Mouse (Mus musculus): ENCODE data around the gene A530084C06Rik. TPM values are rescaled to one million over a fixed set of nuclear protein-coding genes. Genes with fewer than 3 reads are reported as not detected.
A peak's percentile ranks its signal among the peaks of the same experiment; 100 is the strongest.

The A530084C06Rik gene
- polyA plus RNA-seq, 1 experiment from 2014 or later: not detected

- no peaks in the 10 kb centered on the region for H3K36me3 ChIP-seq (ENCODE audit: control insufficient read depth, insufficient read depth, low read length)
- no peak overlapping the region for H3K27ac ChIP-seq (ENCODE audit: low read length)
- WGBS: 82% methylated on average over 10 of the region's 10 CpGs
- no peaks in the 10 kb centered on the region for H3K9me3 ChIP-seq (ENCODE audit: control insufficient read depth, low read length)
- H3K9ac ChIP-seq (ENCODE audit: low read length): no peak overlapping the region
- H3K4me3 ChIP-seq (ENCODE audit: low read length): no peak overlapping the region
- H3K4me1 ChIP-seq (replicated peaks; ENCODE audit: control insufficient read depth, insufficient read depth, low read length): no peaks in the 10 kb centered on the region
- ATAC-seq (ENCODE audit: low read depth): no peak
- no peaks in the 10 kb centered on the region for H3K27me3 ChIP-seq (ENCODE audit: control insufficient read depth, insufficient read depth, low read depth, low read length)
- H3K4me2 ChIP-seq (ENCODE audit: low read depth, low read length): no peak overlapping the region
Measured at GRCm38 (mm10) chr13:31572806-31573508, 13.8 kb upstream of the A530084C06Rik start.

DNA sequence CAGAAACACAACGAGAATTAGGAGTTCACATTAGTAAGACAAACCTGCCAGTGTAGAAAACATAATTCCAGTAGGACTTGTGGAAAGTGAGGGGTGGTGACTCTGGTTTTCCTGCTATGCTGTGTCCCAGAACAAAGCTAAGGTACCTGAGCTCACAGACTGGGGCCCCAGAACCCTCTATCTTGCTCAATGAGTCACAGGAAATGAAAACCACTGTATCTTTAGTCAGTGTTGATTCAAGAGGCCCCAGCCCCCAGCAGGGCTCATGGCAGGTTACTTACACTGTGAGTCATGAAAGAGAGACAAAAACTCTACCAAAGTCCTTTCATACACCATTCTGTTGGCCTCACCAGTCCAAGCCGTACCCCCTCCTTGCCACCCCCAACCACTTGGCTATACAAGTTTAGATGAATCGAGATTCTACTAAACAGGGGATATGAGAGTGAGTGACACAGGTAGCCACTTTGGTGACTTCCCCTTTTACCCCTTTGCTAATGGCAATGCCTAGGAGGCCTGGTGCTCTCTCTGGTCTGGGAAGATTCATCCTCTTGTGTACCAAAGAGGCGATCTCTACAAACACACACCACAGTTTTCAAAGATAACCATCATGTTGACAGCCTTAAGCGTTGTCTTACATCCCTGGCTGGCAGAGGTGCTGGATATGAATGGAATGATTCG lies 8.6 kb upstream of the A530084C06Rik start:
- WGBS: 67% methylated on average over 6 of the region's 6 CpGs
- H3K27me3 ChIP-seq (ENCODE audit: control insufficient read depth, insufficient read depth, low read depth, low read length): peaks cover 9% of the 10 kb centered on the region
- H3K27ac ChIP-seq (ENCODE audit: low read length): no peak overlapping the region
- H3K36me3 ChIP-seq (ENCODE audit: control insufficient read depth, insufficient read depth, low read length): no peaks in the 10 kb centered on the region
- 0 out of 2 replicates have a peak, but pooled peaks have one; percentile 26 for ATAC-seq (ENCODE audit: low read depth)
- peaks cover 8% of the 10 kb centered on the region; the same call in 1 of the 2 replicates for H3K4me1 ChIP-seq (replicated peaks; ENCODE audit: control insufficient read depth, insufficient read depth, low read length)
- no peaks in the 10 kb centered on the region for H3K9me3 ChIP-seq (ENCODE audit: control insufficient read depth, low read length)
- H3K4me3 ChIP-seq (ENCODE audit: low read length): no peak overlapping the region
- no peak overlapping the region for H3K9ac ChIP-seq (ENCODE audit: low read length)
- no peak overlapping the region for H3K4me2 ChIP-seq (ENCODE audit: low read depth, low read length)

DNA sequence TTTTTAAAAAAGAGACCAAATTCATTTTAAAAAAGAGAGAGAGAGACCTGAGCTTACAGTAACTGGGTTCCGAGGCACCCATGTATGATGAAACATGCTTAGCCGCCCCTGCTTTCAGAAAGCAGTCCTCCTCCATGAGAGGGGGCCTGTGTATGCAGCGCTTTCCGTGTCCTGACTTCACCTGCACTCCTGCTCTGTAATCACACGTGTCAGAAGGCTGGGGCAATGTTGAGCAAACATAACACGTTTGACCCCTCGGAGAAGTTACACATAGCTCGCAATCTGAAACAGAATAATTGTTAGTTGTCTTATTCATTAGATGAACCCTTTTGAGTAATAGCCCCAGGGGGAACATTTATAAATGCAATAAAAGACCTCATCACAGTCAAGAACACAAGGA lies 8.0 kb upstream of the A530084C06Rik start:
- Histone ChIP-seq H3K4me1 (replicated peaks; ENCODE audit: control insufficient read depth, insufficient read depth, low read length) (peaks cover 8% of the 10 kb centered on the region; the same call in 1 of the 2 replicates), H3K4me3 (ENCODE audit: low read length) (no peak overlapping the region), H3K9me3 (ENCODE audit: control insufficient read depth, low read length) (no peaks in the 10 kb centered on the region), H3K27ac (ENCODE audit: low read length) (no peak overlapping the region), H3K27me3 (ENCODE audit: control insufficient read depth, insufficient read depth, low read depth, low read length) (peaks cover 15% of the 10 kb centered on the region), H3K4me2 (ENCODE audit: low read depth, low read length) (no peak overlapping the region), H3K36me3 (ENCODE audit: control insufficient read depth, insufficient read depth, low read length) (no peaks in the 10 kb centered on the region), H3K9ac (ENCODE audit: low read length) (no peak overlapping the region)
- 54% methylated on average over 8 of the region's 8 CpGs for WGBS
- no peak for ATAC-seq (ENCODE audit: low read depth)

DNA sequence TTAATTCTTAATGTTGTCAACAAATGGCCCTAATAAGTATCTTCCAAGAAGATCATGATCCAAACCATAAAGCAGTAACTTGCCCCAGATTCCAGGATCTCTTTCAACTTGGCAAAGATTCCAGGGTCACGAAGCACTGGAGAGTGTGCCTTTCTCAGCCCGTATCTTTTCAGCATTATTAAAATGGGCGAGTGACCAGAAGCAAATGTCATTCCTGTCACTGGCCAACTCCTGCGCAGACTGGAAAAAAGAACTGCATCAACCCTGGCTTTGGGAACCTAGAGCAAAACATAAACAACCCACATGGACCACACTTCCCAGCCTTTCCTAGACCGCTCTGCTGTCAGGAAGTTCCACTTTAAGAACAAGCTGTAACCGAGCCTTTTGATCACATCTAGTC lies 5.3 kb upstream of the A530084C06Rik start:
- H3K36me3 ChIP-seq (ENCODE audit: control insufficient read depth, insufficient read depth, low read length): no peaks in the 10 kb centered on the region
- H3K4me1 ChIP-seq (replicated peaks; ENCODE audit: control insufficient read depth, insufficient read depth, low read length): peaks cover 12% of the 10 kb centered on the region; the same call in 1 of the 2 replicates
- peaks cover 37% of the 10 kb centered on the region for H3K27me3 ChIP-seq (ENCODE audit: control insufficient read depth, insufficient read depth, low read depth, low read length)
- WGBS: 25% methylated on average over 6 of the region's 6 CpGs
- H3K4me3 ChIP-seq (ENCODE audit: low read length): no peak overlapping the region
- no peaks in the 10 kb centered on the region for H3K9me3 ChIP-seq (ENCODE audit: control insufficient read depth, low read length)
- no peak overlapping the region for H3K27ac ChIP-seq (ENCODE audit: low read length)
- ATAC-seq (ENCODE audit: low read depth): no peak
- H3K9ac ChIP-seq (ENCODE audit: low read length): no peak overlapping the region
- peak overlapping the region; percentile 22 for H3K4me2 ChIP-seq (ENCODE audit: low read depth, low read length)

GRCm38 (mm10) chr13:31559419-31560144 lies 449 bp upstream of the A530084C06Rik start:
- no peak overlapping the region for H3K27ac ChIP-seq (ENCODE audit: low read length)
- H3K4me1 ChIP-seq (replicated peaks; ENCODE audit: control insufficient read depth, insufficient read depth, low read length): peaks cover 13% of the 10 kb centered on the region
- peak overlapping the region; percentile 64 for H3K4me3 ChIP-seq (ENCODE audit: low read length)
- peak; percentile 61 for ATAC-seq (ENCODE audit: low read depth)
- H3K27me3 ChIP-seq (ENCODE audit: control insufficient read depth, insufficient read depth, low read depth, low read length): peaks cover 77% of the 10 kb centered on the region
- 1% methylated on average over 91 of the region's 92 CpGs for WGBS
- H3K9ac ChIP-seq (ENCODE audit: low read length): peak overlapping the region; percentile 64
- peak overlapping the region; percentile 100 for H3K4me2 ChIP-seq (ENCODE audit: low read depth, low read length)
- H3K9me3 ChIP-seq (ENCODE audit: control insufficient read depth, low read length): no peaks in the 10 kb centered on the region
- no peaks in the 10 kb centered on the region for H3K36me3 ChIP-seq (ENCODE audit: control insufficient read depth, insufficient read depth, low read length)

GRCm38 (mm10) chr13:31557768-31558520 lies 1.2 kb downstream of the A530084C06Rik start:
- under 1% methylated on average over 66 of the region's 73 CpGs for WGBS
- Histone ChIP-seq H3K9me3 (ENCODE audit: control insufficient read depth, low read length) (no peaks in the 10 kb centered on the region), H3K4me2 (ENCODE audit: low read depth, low read length) (peak overlapping the region; percentile 100), H3K4me3 (ENCODE audit: low read length) (peak overlapping the region; percentile 64), H3K27ac (ENCODE audit: low read length) (no peak overlapping the region), H3K4me1 (replicated peaks; ENCODE audit: control insufficient read depth, insufficient read depth, low read length) (peaks cover 10% of the 10 kb centered on the region), H3K27me3 (ENCODE audit: control insufficient read depth, insufficient read depth, low read depth, low read length) (peaks cover 72% of the 10 kb centered on the region), H3K36me3 (ENCODE audit: control insufficient read depth, insufficient read depth, low read length) (no peaks in the 10 kb centered on the region), H3K9ac (ENCODE audit: low read length) (peak overlapping the region; percentile 64)
- ATAC-seq (ENCODE audit: low read depth): peak; percentile 65

- Histone ChIP-seq H3K4me2 (ENCODE audit: low read depth, low read length) (peak overlapping the region; percentile 100), H3K4me3 (ENCODE audit: low read length) (peak overlapping the region; percentile 64), H3K9me3 (ENCODE audit: control insufficient read depth, low read length) (no peaks in the 10 kb centered on the region), H3K4me1 (replicated peaks; ENCODE audit: control insufficient read depth, insufficient read depth, low read length) (peaks cover 10% of the 10 kb centered on the region), H3K27ac (ENCODE audit: low read length) (no peak overlapping the region), H3K27me3 (ENCODE audit: control insufficient read depth, insufficient read depth, low read depth, low read length) (peaks cover 65% of the 10 kb centered on the region), H3K36me3 (ENCODE audit: control insufficient read depth, insufficient read depth, low read length) (no peaks in the 10 kb centered on the region), H3K9ac (ENCODE audit: low read length) (peak overlapping the region; percentile 64; the same call in 1 of the 2 replicates)
- WGBS: 15% methylated on average over 24 of the region's 24 CpGs
- no peak for ATAC-seq (ENCODE audit: low read depth)
Measured at GRCm38 (mm10) chr13:31556964-31557767, 2.0 kb downstream of the A530084C06Rik start.

- ATAC-seq (ENCODE audit: low read depth): no peak
- no peak within 1 kb of the TSS for H3K9ac ChIP-seq (ENCODE audit: low read length)
- H3K4me1 ChIP-seq (replicated peaks; ENCODE audit: control insufficient read depth, insufficient read depth, low read length): peaks cover 10% of the 10 kb centered on the region
- H3K36me3 ChIP-seq (ENCODE audit: control insufficient read depth, insufficient read depth, low read length): no peaks in the 10 kb centered on the region
- H3K27me3 ChIP-seq (ENCODE audit: control insufficient read depth, insufficient read depth, low read depth, low read length): peaks cover 53% of the 10 kb centered on the region
- H3K4me2 ChIP-seq (ENCODE audit: low read depth, low read length): no peak within 1 kb of the TSS; the same call in 1 of the 2 replicates
- H3K4me3 ChIP-seq (ENCODE audit: low read length): no peak within 1 kb of the TSS
- WGBS: 84% methylated on average over 4 of the region's 4 CpGs
- no peak within 1 kb of the TSS for H3K27ac ChIP-seq (ENCODE audit: low read length)
- H3K9me3 ChIP-seq (ENCODE audit: control insufficient read depth, low read length): no peaks in the 10 kb centered on the region
Measured at GRCm38 (mm10) chr13:31555834-31556233, 3.3 kb downstream of the A530084C06Rik start, which contains the start of gene Foxq1. Gene Foxq1 (plus strand): TSS chr13:31556134.
